Mouse (Mus musculus) brown adipose tissue, adult 24 weeks (tissue): ENCODE data around the gene Szrd1. TPM values are rescaled to one million over a fixed set of nuclear protein-coding genes. Genes with fewer than 3 reads are reported as not detected.

Experiments
- H3K27ac ChIP-seq: fragments of 200-500 bp; replicated peaks from 2 replicates; pipeline ENCODE4 v1.5.1; 2012; ENCODE audit warnings: low read depth, mild to moderate bottlenecking, low read length
- H3K4me1 ChIP-seq: fragments of 200-500 bp; 2 replicates; pipeline ENCODE4 v1.6.1; 2012; ENCODE audit warnings: low read length, mixed read lengths; ENCODE audit not compliant: control insufficient read depth, insufficient read depth, insufficient read length
- H3K4me3 ChIP-seq: fragments of 200-500 bp; 2 replicates; pipeline ENCODE4 v1.5.1; 2012; ENCODE audit warnings: low read depth, mild to moderate bottlenecking, low read length, moderate library complexity; ENCODE audit not compliant: insufficient read depth
- polyA plus RNA-seq: library from polyadenylated mRNA; stranded (reverse); fragments of >200 nt; gene quantifications from 2 replicates; pipeline ENCODE4 v1.2.4, GENCODE M21; 2012; ENCODE audit not compliant: missing spikeins, insufficient read depth, insufficient read length

Szrd1 gene
- polyA plus RNA-seq, 1 experiment = 85.4 TPM

DNA sequence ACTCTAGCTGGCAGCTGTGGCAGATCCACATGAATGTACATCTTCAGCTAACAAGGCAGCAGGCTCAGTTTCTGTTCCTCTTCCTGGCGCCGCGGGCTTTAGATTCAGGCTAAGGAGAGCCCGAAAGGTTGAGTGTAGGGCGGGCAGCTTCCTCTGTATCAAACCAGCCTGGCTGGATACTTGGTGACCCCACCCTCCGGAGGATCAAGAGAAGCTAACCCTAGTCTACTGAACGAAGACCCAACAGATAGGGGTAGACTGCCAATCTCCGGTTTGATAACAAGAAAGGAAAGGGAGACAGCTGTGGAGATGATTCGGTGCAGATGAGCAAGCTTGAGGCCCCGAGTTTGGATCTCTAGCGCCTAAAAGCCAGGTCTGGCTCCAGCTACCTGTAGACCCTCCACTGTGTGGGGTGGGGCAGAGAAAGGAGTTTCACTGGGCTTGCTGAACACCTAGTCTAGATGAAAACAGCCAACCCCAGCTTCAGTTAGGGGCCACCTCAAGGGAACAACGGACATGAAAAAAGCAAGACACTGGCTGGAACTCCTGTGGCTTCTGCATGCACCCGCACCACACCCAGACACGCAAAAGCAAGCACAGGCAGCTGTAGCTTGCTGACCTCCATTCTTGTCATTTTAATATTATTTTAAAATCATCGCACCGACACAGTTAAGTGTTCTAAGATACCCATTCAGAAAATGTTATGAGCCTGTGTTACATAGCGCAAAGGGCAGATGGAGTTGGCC lies 62.6 kb downstream of the Szrd1 start:
- Histone ChIP-seq H3K27ac (peak overlapping the region; percentile 78), H3K4me1 (peaks cover 13% of the 10 kb centered on the region), H3K4me3 (peak overlapping the region; percentile 92)

DNA sequence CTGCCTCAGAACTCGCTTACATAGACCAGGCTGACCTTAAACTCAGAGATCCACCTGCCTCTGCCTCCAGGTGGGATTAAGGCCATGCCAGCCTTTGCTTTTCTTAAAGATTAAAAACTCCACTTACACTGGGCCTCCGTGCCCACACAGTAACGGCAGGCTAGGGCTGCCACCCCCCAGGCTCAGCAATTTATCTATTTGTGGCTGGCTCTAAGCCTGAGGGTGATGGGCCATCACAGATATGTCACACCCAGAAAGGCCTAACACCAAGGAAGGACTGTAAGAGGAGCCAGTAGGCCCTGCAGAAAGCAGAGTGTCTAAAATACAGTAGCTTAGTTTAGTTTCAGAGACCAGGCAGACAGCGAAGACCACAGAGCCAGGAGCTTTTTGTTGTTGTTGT lies 65.5 kb downstream of the Szrd1 start:
- Histone ChIP-seq H3K4me3 (no peak overlapping the region), H3K4me1 (peaks cover 13% of the 10 kb centered on the region), H3K27ac (no peak overlapping the region)

DNA sequence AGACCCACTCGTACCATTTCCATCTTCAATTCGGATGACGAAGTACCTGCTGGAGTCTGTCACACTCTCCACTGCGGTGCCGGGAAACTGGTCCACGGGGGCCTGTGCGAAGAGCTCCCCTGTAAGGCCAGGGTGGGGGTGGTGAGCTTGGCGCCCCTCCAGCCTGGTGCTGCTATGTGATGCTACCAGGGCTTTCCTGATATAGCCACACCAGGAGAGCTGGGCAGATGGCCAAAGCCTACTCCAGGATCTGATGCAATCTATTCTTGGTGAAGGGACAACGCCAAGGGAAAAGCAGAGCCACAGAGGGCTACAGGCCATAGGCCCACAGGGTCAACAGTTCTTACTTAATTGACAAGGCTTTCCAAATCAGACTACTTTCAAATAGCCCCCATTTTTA lies 65.9 kb downstream of the Szrd1 start:
- H3K4me1 ChIP-seq = peaks cover 13% of the 10 kb centered on the region
- H3K27ac ChIP-seq = no peak overlapping the region
- H3K4me3 ChIP-seq = no peak overlapping the region

DNA sequence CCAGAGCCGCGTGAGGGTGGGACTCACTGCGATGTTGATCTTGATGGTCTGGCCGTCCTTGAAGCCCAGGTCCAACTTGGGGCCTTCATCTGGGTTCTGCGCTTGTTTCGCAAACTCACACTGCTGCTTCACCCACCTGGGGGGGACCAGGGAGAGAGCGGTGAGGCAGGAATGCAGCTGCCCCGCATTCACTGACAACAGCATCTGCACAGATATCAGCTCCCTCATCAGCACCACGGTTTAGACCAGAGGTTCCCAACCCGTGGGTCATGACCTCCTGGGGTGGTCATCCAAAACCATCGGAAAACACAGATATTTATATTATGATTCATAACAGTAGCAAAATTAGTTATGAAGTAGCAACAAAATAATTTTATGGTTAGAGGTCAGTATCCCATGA lies 67.1 kb downstream of the Szrd1 start:
- no peak overlapping the region for H3K4me3 ChIP-seq
- no peak overlapping the region for H3K27ac ChIP-seq
- peaks cover 13% of the 10 kb centered on the region for H3K4me1 ChIP-seq

DNA sequence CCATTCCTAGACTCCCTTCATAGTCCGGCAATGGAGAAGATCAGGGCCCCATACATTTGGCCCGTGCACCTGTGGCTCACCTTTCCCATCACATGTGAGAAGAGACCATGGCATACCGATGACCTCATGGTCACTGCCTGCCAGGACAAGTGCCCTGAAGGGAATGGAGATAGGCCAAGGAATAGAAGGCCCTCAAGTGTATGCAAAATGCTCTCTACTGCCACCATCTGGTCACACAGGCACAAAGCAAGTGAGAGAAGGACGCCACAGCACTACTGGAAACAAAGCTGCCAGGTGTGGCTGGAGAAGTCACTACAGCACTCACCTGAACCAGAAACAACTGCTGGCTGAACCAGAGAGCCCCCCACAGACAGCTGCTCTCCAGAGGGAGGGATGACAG lies 69.8 kb downstream of the Szrd1 start:
- Histone ChIP-seq H3K27ac (no peak overlapping the region), H3K4me3 (no peak overlapping the region), H3K4me1 (no peaks in the 10 kb centered on the region; the same call in 1 of the 2 replicates)

DNA sequence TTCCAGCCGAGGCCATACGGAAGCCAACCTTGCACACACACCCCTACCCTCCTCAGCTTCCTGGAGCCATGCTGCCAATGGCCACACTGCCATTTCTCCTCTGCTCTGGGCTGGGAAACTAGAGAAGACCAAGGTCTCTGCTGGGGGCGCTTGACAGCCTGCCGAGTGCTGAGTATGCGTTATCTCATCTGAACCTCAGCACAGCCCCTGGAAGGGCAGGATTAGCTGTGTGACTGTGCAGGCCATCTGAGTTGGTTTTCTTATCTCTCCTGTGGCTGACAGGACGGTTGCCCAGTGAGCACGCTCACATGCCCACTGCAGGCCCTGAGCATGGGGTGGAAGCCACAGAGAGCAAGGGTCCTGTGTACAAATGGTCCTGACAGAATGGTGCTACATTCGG lies 70.9 kb downstream of the Szrd1 start:
- H3K4me1 ChIP-seq = no peaks in the 10 kb centered on the region; the same call in 1 of the 2 replicates
- H3K4me3 ChIP-seq = no peak overlapping the region
- no peak overlapping the region for H3K27ac ChIP-seq

GRCm38 (mm10) chr4:141067516-141068046 lies 72.0 kb downstream of the Szrd1 start:
- Histone ChIP-seq H3K4me1 (no peaks in the 10 kb centered on the region), H3K4me3 (no peak overlapping the region), H3K27ac (no peak overlapping the region)

- Histone ChIP-seq H3K4me1 (no peaks in the 10 kb centered on the region), H3K4me3 (no peak overlapping the region), H3K27ac (no peak overlapping the region)
Measured at GRCm38 (mm10) chr4:141066709-141067515, 72.7 kb downstream of the Szrd1 start.

DNA sequence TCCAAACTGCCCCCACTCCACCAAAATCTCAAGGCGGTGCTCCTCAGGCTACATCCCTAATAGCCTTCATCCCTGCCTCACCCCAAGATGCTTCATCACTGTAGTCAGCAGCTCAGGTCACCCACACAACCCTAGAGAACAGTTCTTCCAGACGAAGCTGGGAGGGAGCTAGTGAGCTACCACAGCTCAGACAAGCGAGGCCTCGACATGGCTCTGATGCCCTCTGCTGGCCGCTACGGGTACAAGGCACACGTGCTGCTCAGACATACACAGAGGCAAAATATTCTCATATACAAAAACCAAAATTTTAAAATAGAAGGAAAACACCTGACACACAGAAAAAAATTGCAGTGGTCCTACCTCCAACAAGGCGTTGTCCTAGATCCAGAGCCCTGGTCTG lies 74.5 kb downstream of the Szrd1 start:
- no peak overlapping the region for H3K27ac ChIP-seq
- no peak overlapping the region for H3K4me3 ChIP-seq
- H3K4me1 ChIP-seq = no peaks in the 10 kb centered on the region

DNA sequence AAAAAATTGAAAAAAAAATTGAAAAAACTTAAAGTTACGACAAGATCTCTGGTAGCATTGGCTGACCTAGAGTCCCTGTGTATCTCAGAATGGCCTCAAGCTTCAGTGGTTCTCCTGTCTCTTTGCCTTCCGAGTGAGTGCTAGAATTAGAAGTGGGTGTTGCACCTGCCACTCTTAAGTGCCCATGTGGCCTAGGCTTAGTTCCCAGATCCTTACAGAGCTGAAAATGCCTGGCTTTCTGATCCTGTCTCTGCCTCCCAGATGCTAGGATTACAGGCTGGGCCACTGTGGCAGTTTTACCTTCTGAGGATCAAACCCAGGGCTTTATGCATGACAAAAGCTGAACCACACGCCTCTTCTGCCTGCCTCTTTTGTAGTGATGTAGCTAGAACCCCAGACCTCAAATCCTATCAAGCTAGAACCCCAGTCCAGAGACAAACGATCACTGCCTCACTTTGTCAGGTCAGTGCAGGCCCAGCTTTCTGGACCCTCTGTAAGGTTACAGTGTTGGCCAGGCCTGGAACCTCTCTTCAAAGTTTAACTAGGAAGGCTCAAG lies 75.4 kb downstream of the Szrd1 start:
- Histone ChIP-seq H3K4me3 (no peak overlapping the region), H3K4me1 (no peaks in the 10 kb centered on the region), H3K27ac (no peak overlapping the region)

Other genes with a start within 250 kb of the Szrd1 start
- 1.6 and 2.5 TPM in 2 replicates for gene Padi2, start 233.4 kb downstream of the Szrd1 start, polyA plus RNA-seq
- gene Sdhb, start 178.6 kb downstream of the Szrd1 start, polyA plus RNA-seq = 2,044 and 2,390 TPM in 2 replicates
- 6.7 and 6.8 TPM in 2 replicates for gene Atp13a2, start 152.9 kb downstream of the Szrd1 start, polyA plus RNA-seq
- gene Mfap2, start 129.4 kb downstream of the Szrd1 start, polyA plus RNA-seq = 1.4 and 3.0 TPM in 2 replicates
- 1.4 and 3.2 TPM in 2 replicates for gene Crocc, start 79.2 kb downstream of the Szrd1 start, polyA plus RNA-seq
- gene Necap2, start 61.4 kb downstream of the Szrd1 start, polyA plus RNA-seq = 24.2 and 29.4 TPM in 2 replicates
- gene Spata21, start 51.4 kb downstream of the Szrd1 start, polyA plus RNA-seq = not detected in 2 replicates
- gene Fbxo42, start 8.1 kb upstream of the Szrd1 start, polyA plus RNA-seq = 4.4 and 5.3 TPM in 2 replicates
- not detected in 2 replicates for gene Rsg1, start 74.2 kb upstream of the Szrd1 start, polyA plus RNA-seq
- gene Arhgef19, start 99.7 kb upstream of the Szrd1 start, polyA plus RNA-seq = 3.2 and 3.6 TPM in 2 replicates
- 1.6 and 1.7 TPM in 2 replicates for gene Epha2, start 161.5 kb upstream of the Szrd1 start, polyA plus RNA-seq
- 1.3 TPM in 1 of 2 replicates, not detected in the other for gene Fam131c, start 228.4 kb upstream of the Szrd1 start, polyA plus RNA-seq